Mouse (Mus musculus): Measurements from ENCODE around the gene Gm21800. TPM values are rescaled to one million over a fixed set of nuclear protein-coding genes. Genes with fewer than 3 reads are reported as not detected.
"Not testable (repeated sequence)": the region's sequence is repeated elsewhere in the genome, so short reads cannot be mapped to it uniquely, and the experiment has no call there.

Gm21800 gene
- polyA plus RNA-seq (2016; fragmentation: Nextera tagmentation; extraction: Ambion mirVana): not detected in 2 replicates

- H3K27ac ChIP-seq; DNase-seq (ENCODE audit: extremely low spot score, low spot score); H3K27me3 ChIP-seq (ENCODE audit: poor library complexity, severe bottlenecking); H3K36me3 ChIP-seq (replicated peaks); H3K9me3 ChIP-seq; H3K4me3 ChIP-seq; H3K4me1 ChIP-seq: not testable (repeated sequence)
- 71% methylated on average over 2 of the region's 3 CpGs for WGBS
These were observed at the start of gene Gm21800 for GRCm38 (mm10) chrY:41406198-41406597. TSS of gene Gm21800 (plus strand) at chrY:41406498.
